Mouse (Mus musculus) limb, embryonic 14.5 days (tissue): ENCODE data around the gene Gnat2. TPM values are rescaled to one million over a fixed set of nuclear protein-coding genes. Genes with fewer than 3 reads are reported as not detected.

Source experiments
- ATAC-seq: fragments of 200-750 bp; cut with Nextera tagmentation; 2 replicates; pipeline ENCODE4 v1.8.0; 2017; ENCODE audit warnings: low read depth, moderate number of reproducible peaks, moderate TSS enrichment; ENCODE audit not compliant: low FRiP score
- DNase-seq: peaks from one replicate; pipeline ENCODE4 v3.0.0-alpha.2; 2015; ENCODE audit warnings: low spot score
- H3K27ac ChIP-seq: fragments of 300-500 bp; sonication (generic); replicated peaks from 2 replicates; pipeline ENCODE4 v1.5.1; 2014; ENCODE audit warnings: low read depth, mild to moderate bottlenecking, low read length, moderate library complexity, mixed read lengths
- H3K27me3 ChIP-seq: fragments of 300-500 bp; sonication (generic); 2 replicates; pipeline ENCODE4 v1.6.1; 2014; ENCODE audit warnings: low read length, mixed read lengths; ENCODE audit not compliant: control insufficient read depth, insufficient read depth
- H3K36me3 ChIP-seq: fragments of 300-500 bp; sonication (generic); 2 replicates; pipeline ENCODE4 v1.6.1; 2014; ENCODE audit warnings: mild to moderate bottlenecking, low read length, moderate library complexity, mixed read lengths; ENCODE audit not compliant: control insufficient read depth, insufficient read depth
- H3K4me1 ChIP-seq: fragments of 300-500 bp; sonication (generic); 2 replicates; pipeline ENCODE4 v1.6.1; 2014; ENCODE audit warnings: antibody characterized with exemption, low read length, mixed read lengths; ENCODE audit not compliant: control insufficient read depth, insufficient read depth
- H3K4me2 ChIP-seq: fragments of 300-500 bp; sonication (generic); replicated peaks from 2 replicates; pipeline ENCODE4 v1.6.1; 2014; ENCODE audit warnings: low read depth, mild to moderate bottlenecking, low read length, moderate library complexity; ENCODE audit not compliant: severe bottlenecking
- H3K4me3 ChIP-seq: fragments of 300-500 bp; sonication (generic); replicated peaks from 2 replicates; pipeline ENCODE4 v1.5.1; 2014; ENCODE audit warnings: low read length
- H3K9ac ChIP-seq: fragments of 300-500 bp; sonication (generic); 2 replicates; pipeline ENCODE4 v1.6.1; 2014; ENCODE audit warnings: mild to moderate bottlenecking, low read depth, low read length, moderate library complexity; ENCODE audit not compliant: severe bottlenecking
- H3K9me3 ChIP-seq: fragments of 300-500 bp; sonication (generic); 2 replicates; pipeline ENCODE4 v1.6.1; 2016; ENCODE audit warnings: low read length; ENCODE audit not compliant: control insufficient read depth
- POLR2A ChIP-seq: fragments of 200-500 bp; IDR thresholded peaks from 2 replicates; pipeline ENCODE4 v1.8.0; 2012; ENCODE audit warnings: inconsistent platforms, mild to moderate bottlenecking, moderate library complexity, borderline replicate concordance; ENCODE audit not compliant: insufficient read depth, insufficient read length; ENCODE audit errors: extremely low read depth
- WGBS: fragments of 180-500 bp; shearing (Covaris S2); extraction: QIAGEN DNeasy Blood & Tissue Kit; methylation state at CpG from one replicate; pipeline ENCODE4 v1.1.7; 2014; 5-methylcytosine and 5-hydroxymethylcytosine counted together
- polyA plus RNA-seq, 2 experiments: library from polyadenylated mRNA; depleted of rRNA in 1 of 2; stranded (reverse) in 1 of 2; unstranded in 1 of 2; fragments of >200 nt; fragmentation: Nextera tagmentation in 1 of 2; extraction: Ambion mirVana in 1 of 2; gene quantifications; 2 replicates each; pipeline versions ENCODE4 v1.2.1 to v1.2.3; 2012 to 2014

The Gnat2 gene
- polyA plus RNA-seq, 2 experiments, result 0.70 TPM

DNA sequence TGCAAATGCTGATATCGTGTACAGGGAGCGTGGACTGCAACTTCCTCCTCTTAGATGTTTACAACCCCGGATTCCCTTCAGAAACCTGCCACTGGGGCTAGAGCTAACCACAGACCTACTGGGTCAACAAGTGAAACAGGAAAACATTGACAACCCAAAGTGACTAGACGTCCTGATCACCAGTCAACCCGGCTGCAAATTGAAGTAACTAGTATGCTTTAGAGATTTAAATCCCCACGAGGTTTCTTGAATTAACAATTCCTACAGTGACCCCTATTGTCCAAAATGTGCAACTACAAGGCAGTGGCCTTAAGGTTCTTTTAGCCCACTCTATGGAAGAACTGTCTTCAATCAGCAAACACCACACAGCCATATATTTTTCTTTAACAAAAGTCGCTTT is 31.2 kb upstream of the Gnat2 start:
- WGBS, result 19% methylated on average over 7 of the region's 7 CpGs
- Histone ChIP-seq H3K27ac (no peak overlapping the region), H3K4me2 (no peak overlapping the region; the same call in 1 of the 2 replicates), H3K27me3 (no peaks in the 10 kb centered on the region), H3K9ac (no peak overlapping the region), H3K4me3 (no peak overlapping the region), H3K4me1 (no peaks in the 10 kb centered on the region), H3K36me3 (no peaks in the 10 kb centered on the region), H3K9me3 (no peaks in the 10 kb centered on the region)
- ATAC-seq, result no peak
- no peak for TF ChIP-seq POLR2A
- DNase-seq, result peak; percentile 90

DNA sequence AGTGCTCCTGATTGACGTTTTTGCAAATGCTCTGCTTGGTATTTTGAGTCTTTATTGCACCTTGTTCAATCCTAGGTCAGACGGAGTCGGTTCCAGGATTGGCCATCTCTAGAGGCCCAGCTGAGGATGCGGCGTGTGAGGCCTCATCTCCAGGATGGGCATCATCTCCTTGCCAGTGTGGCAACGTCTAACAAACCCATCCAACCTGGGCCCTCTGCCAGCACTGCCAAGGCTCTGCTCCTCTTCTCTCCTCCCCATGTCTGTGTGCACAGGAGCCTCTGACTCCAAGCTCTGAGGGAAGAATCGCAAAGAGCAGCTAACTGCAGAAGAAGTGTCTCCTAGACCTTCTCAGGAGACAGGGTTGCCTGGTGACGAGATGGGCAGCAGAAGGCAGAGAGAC is 29.9 kb upstream of the Gnat2 start:
- H3K4me1 ChIP-seq, result no peaks in the 10 kb centered on the region
- TF ChIP-seq POLR2A, result no peak
- 84% methylated on average over 8 of the region's 8 CpGs for WGBS

DNA sequence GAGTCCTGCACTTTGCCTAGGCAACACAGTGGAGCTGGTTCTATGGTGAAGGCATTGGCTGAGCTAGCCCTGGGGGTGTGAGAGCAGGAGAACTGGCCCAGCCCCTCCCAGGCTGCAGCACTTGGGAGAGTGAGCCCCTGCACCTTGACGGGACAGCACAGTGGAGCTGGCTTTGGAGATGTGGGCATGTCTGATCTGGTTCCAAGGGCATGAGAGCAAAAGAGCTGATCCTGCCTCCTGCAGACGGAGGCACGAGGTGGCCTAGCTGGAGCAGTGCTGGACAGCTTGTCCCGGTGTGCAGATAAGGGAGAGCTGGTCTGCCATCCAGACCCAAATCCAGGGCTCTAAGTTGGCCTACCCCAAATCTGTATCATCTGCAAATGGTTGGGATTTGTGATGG is 27.9 kb upstream of the Gnat2 start:
- ATAC-seq (no peak), DNase-seq (no peak)
- H3K27me3 ChIP-seq, result no peaks in the 10 kb centered on the region
- 68% methylated on average over 4 of the region's 4 CpGs for WGBS
- H3K36me3 ChIP-seq, result no peaks in the 10 kb centered on the region
- no peaks in the 10 kb centered on the region for H3K4me1 ChIP-seq
- H3K4me3 ChIP-seq, result no peak overlapping the region
- H3K4me2 ChIP-seq, result no peak overlapping the region
- no peak for TF ChIP-seq POLR2A
- no peak overlapping the region for H3K27ac ChIP-seq
- H3K9ac ChIP-seq, result no peak overlapping the region
- H3K9me3 ChIP-seq, result no peaks in the 10 kb centered on the region

More for the DNA sequence above, 29.9 kb upstream of the Gnat2 start:
- no peak overlapping the region for H3K9ac ChIP-seq
- H3K36me3 ChIP-seq, result no peaks in the 10 kb centered on the region
- no peak overlapping the region for H3K27ac ChIP-seq
- H3K27me3 ChIP-seq, result no peaks in the 10 kb centered on the region
- no peak overlapping the region for H3K4me2 ChIP-seq
- DNase-seq (no peak), ATAC-seq (no peak)
- H3K9me3 ChIP-seq, result no peaks in the 10 kb centered on the region
- no peak overlapping the region for H3K4me3 ChIP-seq

DNA sequence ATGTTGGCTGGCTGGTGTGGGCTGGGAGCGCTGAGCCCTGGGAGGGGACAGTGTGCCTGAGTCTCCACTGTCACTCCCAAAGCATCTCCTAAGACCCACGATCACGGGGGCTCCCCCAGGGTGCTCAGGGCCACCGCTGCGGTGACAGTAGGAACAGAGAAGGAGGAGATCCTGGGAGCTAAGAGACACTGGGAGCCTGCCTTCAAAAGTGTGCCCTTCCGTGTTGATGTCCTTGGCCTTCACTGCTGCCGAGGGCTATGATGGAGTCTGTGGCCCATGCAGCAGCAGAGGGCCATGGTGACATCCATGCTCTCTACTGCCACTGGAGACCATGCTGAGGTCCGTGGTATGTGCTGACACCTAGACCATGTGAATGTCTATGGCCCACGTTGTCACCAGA is 27.0 kb upstream of the Gnat2 start:
- Histone ChIP-seq H3K4me1 (no peaks in the 10 kb centered on the region), H3K36me3 (no peaks in the 10 kb centered on the region), H3K4me2 (no peak overlapping the region), H3K9ac (no peak overlapping the region), H3K4me3 (no peak overlapping the region), H3K27me3 (no peaks in the 10 kb centered on the region), H3K27ac (no peak overlapping the region), H3K9me3 (no peaks in the 10 kb centered on the region)
- WGBS, result 83% methylated on average over 9 of the region's 9 CpGs
- no peak for DNase-seq
- ATAC-seq, result no peak
- no peak for TF ChIP-seq POLR2A

DNA sequence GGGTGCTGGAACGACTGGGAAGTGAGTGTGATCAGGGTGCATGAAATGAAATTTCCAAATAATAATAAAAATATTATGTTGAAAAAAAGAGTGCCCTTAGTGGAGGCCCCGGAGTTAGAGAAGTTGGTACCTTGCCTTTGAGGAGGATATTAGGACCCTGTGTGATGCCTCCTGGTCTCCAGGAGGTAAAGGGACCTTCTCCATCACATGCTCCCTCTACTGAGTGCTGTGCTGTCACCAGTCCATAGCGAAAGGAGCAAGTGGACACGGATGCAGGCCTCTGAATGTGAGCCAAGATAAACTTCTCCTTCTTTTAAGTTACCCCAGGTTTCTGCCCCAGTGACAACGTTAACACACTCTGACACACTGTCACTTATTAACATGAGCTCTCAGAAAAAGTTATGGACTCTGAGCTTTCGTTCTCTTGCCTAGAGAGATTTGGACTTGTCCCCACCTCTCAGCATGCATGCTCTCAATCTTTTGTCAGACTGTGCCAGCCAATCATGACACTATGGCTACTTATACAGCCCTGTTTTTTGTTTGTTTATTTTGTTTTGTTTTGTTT is 25.1 kb upstream of the Gnat2 start:
- Histone ChIP-seq H3K9me3 (no peaks in the 10 kb centered on the region), H3K27ac (no peak overlapping the region), H3K4me3 (no peak overlapping the region), H3K4me1 (no peaks in the 10 kb centered on the region), H3K36me3 (peaks cover 5% of the 10 kb centered on the region; the same call in 1 of the 2 replicates), H3K27me3 (no peaks in the 10 kb centered on the region), H3K4me2 (no peak overlapping the region), H3K9ac (no peak overlapping the region)
- no peak for TF ChIP-seq POLR2A
- WGBS, result 69% methylated on average over 6 of the region's 6 CpGs
- ATAC-seq, result no peak
- DNase-seq, result no peak

DNA sequence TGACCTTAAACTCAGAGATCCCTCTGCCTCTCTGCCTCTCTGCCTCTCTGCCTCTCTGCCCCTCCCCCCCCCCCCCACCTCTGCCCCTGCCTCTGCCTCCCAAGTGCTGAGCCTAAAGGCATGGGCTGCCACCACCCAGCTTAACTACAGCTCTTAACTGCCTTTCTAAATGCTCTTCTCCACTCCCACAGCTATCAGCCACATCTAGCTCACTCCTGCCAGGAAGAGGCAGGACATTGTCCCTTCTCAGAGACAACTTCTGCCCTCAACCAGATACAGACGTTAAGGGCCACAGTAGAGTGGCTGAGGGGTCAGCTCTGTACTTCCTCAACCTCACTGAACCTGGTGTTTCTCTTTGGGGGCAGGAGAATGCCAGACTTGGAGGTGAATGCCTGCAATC is 23.8 kb upstream of the Gnat2 start:
- H3K9me3 ChIP-seq, result no peaks in the 10 kb centered on the region
- no peak for TF ChIP-seq POLR2A
- no peak overlapping the region for H3K9ac ChIP-seq
- no peak overlapping the region for H3K27ac ChIP-seq
- 23% methylated on average over 1 of the region's 1 CpGs for WGBS
- H3K27me3 ChIP-seq, result no peaks in the 10 kb centered on the region
- H3K36me3 ChIP-seq, result peaks cover 10% of the 10 kb centered on the region
- no peak for DNase-seq
- ATAC-seq, result no peak
- H3K4me2 ChIP-seq, result no peak overlapping the region
- H3K4me1 ChIP-seq, result no peaks in the 10 kb centered on the region
- H3K4me3 ChIP-seq, result no peak overlapping the region
